In the genomic region with DNA sequence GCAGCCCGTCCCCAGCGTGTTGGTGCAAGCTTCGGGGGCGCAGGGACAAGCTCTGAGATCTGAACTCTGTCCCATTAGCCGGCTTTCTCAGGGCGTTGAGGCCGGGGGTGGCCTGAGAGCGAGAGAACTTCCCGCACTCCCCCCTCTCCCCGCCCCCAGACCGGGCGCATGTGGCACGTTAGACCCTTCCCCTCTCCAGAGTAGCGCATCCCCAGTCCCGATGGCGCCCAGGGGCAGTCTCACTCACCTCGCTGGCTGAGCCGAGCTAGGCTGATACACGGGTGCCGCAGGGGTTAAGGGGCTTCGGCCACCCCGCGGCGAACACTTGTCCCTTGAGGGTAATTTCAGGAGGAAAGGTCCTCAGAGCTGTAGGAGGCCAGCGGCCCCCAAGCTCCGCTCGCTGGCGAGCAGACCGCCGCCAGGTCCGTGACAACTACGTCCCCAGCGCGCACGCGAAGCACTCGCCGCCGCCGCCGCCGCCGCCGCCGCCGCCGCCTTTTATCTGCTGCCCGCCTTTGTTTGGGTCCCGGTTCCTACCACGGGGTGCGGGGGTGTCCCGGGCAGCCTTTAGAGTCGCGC, we compare ENCODE assay signal across 7 mouse cellular contexts. TPM values are rescaled to one million over a fixed set of nuclear protein-coding genes. Genes with fewer than 3 reads are reported as not detected.
DNase-seq lines count a peak whose midpoint lies in the region; ATAC-seq and TF ChIP-seq lines count a peak whose summit lies in the region.

A gene (minus strand): TSS at position 490 of the 579 bp plus-strand sequence.

- peak; percentile 40 for ATAC-seq in liver, embryonic 11.5 days (replicated peaks; ENCODE audit: low FRiP score)
- peak; percentile 51 for ATAC-seq in forebrain, embryonic 14.5 days
- peak; percentile 72 for ATAC-seq in neural tube, embryonic 12.5 days (ENCODE audit: low FRiP score, low read depth)

- TF ChIP-seq CTCF in left cerebral cortex, adult 2 months (IDR thresholded peaks at IDR 0.05) = no peak

- no peaks in the 10 kb centered on the region for H3K36me3 ChIP-seq in liver, embryonic 11.5 days (ENCODE audit: control insufficient read depth, insufficient read depth, low read length)
- no peaks in the 10 kb centered on the region for H3K36me3 ChIP-seq in forebrain, embryonic 14.5 days (ENCODE audit: control insufficient read depth, insufficient read depth, low read length)
- H3K36me3 ChIP-seq in neural tube, embryonic 12.5 days = no peaks in the 10 kb centered on the region

- peaks cover 51% of the 10 kb centered on the region for H3K27me3 ChIP-seq in liver, embryonic 11.5 days (replicated peaks; ENCODE audit: control insufficient read depth, insufficient read depth, low read length)
- H3K27me3 ChIP-seq in forebrain, embryonic 14.5 days (replicated peaks; ENCODE audit: control insufficient read depth, insufficient read depth, low read length) = no peaks in the 10 kb centered on the region
- 0 out of 2 replicates have a peak, but pooled peaks cover 4% of the 10 kb centered on the region for H3K27me3 ChIP-seq in neural tube, embryonic 12.5 days (replicated peaks)

- no peak within 1 kb of the TSS for H3K27ac ChIP-seq in liver, embryonic 11.5 days (ENCODE audit: low read depth, low read length)
- H3K27ac ChIP-seq in forebrain, embryonic 14.5 days (ENCODE audit: low read depth, low read length) = peak within 1 kb of the TSS; percentile 84
- H3K27ac ChIP-seq in left cerebral cortex, adult 2 months = peak within 1 kb of the TSS; percentile 82
- H3K27ac ChIP-seq in neural tube, embryonic 12.5 days = peak within 1 kb of the TSS; percentile 72

- H3K4me2 ChIP-seq in liver, embryonic 11.5 days = peak within 1 kb of the TSS; percentile 57
- peak within 1 kb of the TSS; percentile 85 for H3K4me2 ChIP-seq in forebrain, embryonic 14.5 days (ENCODE audit: low read length)
- H3K4me2 ChIP-seq in neural tube, embryonic 12.5 days (replicated peaks) = peak within 1 kb of the TSS; percentile 77

- H3K9ac ChIP-seq in liver, embryonic 11.5 days (ENCODE audit: low read depth, low read length) = no peak within 1 kb of the TSS
- peak within 1 kb of the TSS; percentile 91 for H3K9ac ChIP-seq in forebrain, embryonic 14.5 days (ENCODE audit: low read length)
- peak within 1 kb of the TSS; percentile 88 for H3K9ac ChIP-seq in neural tube, embryonic 12.5 days

- peak; percentile 35 for DNase-seq in liver, embryonic 11.5 days (ENCODE audit: low spot score)
- DNase-seq in liver = no peak
- DNase-seq in forebrain, embryonic 14.5 days (ENCODE audit: low spot score) = no peak
- no peak for DNase-seq in left cerebral cortex, adult 2 months (ENCODE audit: extremely low spot score in 1 of 2, low spot score in 2 of 2)
- no peak for DNase-seq in gastrocnemius, postnatal 14 days
- DNase-seq in B cell, adult 2 months = no peak

- H3K4me3 ChIP-seq in liver, embryonic 11.5 days (ENCODE audit: low read depth, low read length) = peak within 1 kb of the TSS; percentile 43
- H3K4me3 ChIP-seq in forebrain, embryonic 14.5 days (ENCODE audit: low read depth, low read length) = peak within 1 kb of the TSS; percentile 71
- peak within 1 kb of the TSS; percentile 56 for H3K4me3 ChIP-seq in left cerebral cortex, adult 2 months
- peak within 1 kb of the TSS; percentile 70 for H3K4me3 ChIP-seq in neural tube, embryonic 12.5 days

- 3% methylated on average over 39 of the region's 54 CpGs for WGBS in liver, embryonic 11.5 days
- WGBS in forebrain, embryonic 14.5 days = under 1% methylated on average over 47 of the region's 54 CpGs
- under 1% methylated on average over 54 of the region's 54 CpGs for whole genome bisulfite sequencing in neural tube, embryonic 12.5 days

- H3K9me3 ChIP-seq in liver, embryonic 11.5 days (ENCODE audit: control insufficient read depth, low read length) = no peaks in the 10 kb centered on the region
- H3K9me3 ChIP-seq in forebrain, embryonic 14.5 days (replicated peaks; ENCODE audit: control insufficient read depth, low read length) = no peaks in the 10 kb centered on the region
- no peaks in the 10 kb centered on the region for H3K9me3 ChIP-seq in neural tube, embryonic 12.5 days

- no peaks in the 10 kb centered on the region; the same call in none of the 2 replicates for H3K4me1 ChIP-seq in liver, embryonic 11.5 days (replicated peaks; ENCODE audit: control insufficient read depth, insufficient read depth, low read length)
- H3K4me1 ChIP-seq in forebrain, embryonic 14.5 days (ENCODE audit: control insufficient read depth, insufficient read depth, low read length) = peaks cover 42% of the 10 kb centered on the region
- peaks cover 61% of the 10 kb centered on the region for H3K4me1 ChIP-seq in neural tube, embryonic 12.5 days

- intact Hi-C loops in left cerebral cortex, adult 2 months (cut with DNase I) = loop anchor here (1.0 to 5.0 kb wide), 3 partner anchors 97 to 145 kb away; no protein-coding TSS in a partner anchor
- intact Hi-C loops in gastrocnemius, postnatal 14 days (cut with DNase I; ENCODE audit: low total_unique reads) = loop anchor here (10.0 kb wide), 1 partner anchor 137 kb away; no protein-coding TSS in a partner anchor

RNA-seq across cellular contexts. Expression of the gene that starts here (rescaled TPM):
- polyA plus RNA-seq in liver, embryonic 11.5 days (2014; fragmentation: Nextera tagmentation; extraction: Ambion mirVana) = 0.04 TPM in 1 of 2 replicates, not detected in the other
- 7.2 and 9.5 TPM in 2 replicates for polyA plus RNA-seq in forebrain, embryonic 14.5 days (2014; fragmentation: Nextera tagmentation; extraction: Ambion mirVana)
- total RNA-seq in left cerebral cortex, adult 2 months (2021) = 10 to 100 TPM; 32.2 to 34.3 TPM
- polyA plus RNA-seq in neural tube, embryonic 12.5 days (2016; fragmentation: Nextera tagmentation; extraction: Ambion mirVana) = 17.7 and 21.3 TPM in 2 replicates
- total RNA-seq in gastrocnemius, postnatal 14 days (2021) = under 1 TPM; 0.10 to 0.13 TPM

Comparison
In these comparisons a context has a peak if more than half of its experiments do, and no peak if none do; other contexts are left out.
1. RNA of the gene that starts here (total RNA-seq): 32.2 to 34.3 TPM in left cerebral cortex, adult 2 months; 0.10 to 0.13 TPM in gastrocnemius, postnatal 14 days; every median in the first group is over 10 times any median in the second.
2. Peak in DNase-seq, ATAC-seq, H3K4me3 ChIP-seq and H3K4me2 ChIP-seq in liver, embryonic 11.5 days; RNA of the gene not detected or under 1 TPM.
3. Peak in every context shown above with its lines, with median percentiles within 50 percentile points of each other: ATAC-seq, H3K4me2 ChIP-seq and H3K4me3 ChIP-seq.